Comparison of ENCODE assay signal across 12 mouse cellular contexts in the genomic region with DNA sequence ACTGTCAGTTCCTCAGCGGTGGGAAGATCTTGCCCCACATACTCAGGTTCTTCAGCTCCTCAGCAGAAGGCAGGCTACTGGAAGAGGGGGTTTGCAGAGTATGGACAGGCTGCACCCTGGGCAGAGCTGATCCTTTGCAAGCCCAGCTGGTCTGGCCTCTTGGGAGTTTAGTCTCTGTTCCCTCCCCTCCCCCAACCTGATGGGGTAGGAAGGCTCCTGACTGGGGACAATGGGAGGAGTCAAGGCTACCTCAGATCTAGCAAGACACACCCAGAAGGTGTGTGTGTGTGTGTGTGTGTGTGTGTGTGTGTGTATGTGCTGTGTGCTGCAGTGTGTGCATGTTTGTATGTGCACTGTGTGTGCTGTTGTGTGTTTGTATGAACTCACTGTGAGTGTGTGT. TPM values are rescaled to one million over a fixed set of nuclear protein-coding genes. Genes with fewer than 3 reads are reported as not detected.
DNase-seq lines count a peak whose midpoint lies in the region; ATAC-seq lines count a peak whose summit lies in the region.
"Had no signal": no experiment of that assay in that cellular context is flagged by ENCODE, and none has a peak within 500 bp of the region (broad histone marks: within the 10 kb centered on the region; RNA-seq: fewer than 3 reads in every experiment).

No protein-coding gene starts in this region.

- peak; percentile 58 for DNase-seq in forebrain, embryonic 11.5 days (ENCODE audit: low spot score)
- no peak for DNase-seq in forebrain, embryonic 14.5 days (ENCODE audit: low spot score)
- no peak for DNase-seq in layer of hippocampus, postnatal 14 days (ENCODE audit: low spot score in 2 of 2)
- DNase-seq in adrenal gland, postnatal 4 days (ENCODE audit: low spot score in 2 of 2): no peak
- DNase-seq in right cerebral cortex, adult 2 months (ENCODE audit: low spot score in 2 of 2): no peak
- DNase-seq: heart, adult 18-20 months had no signal

- no peak overlapping the region for H3K9ac ChIP-seq in forebrain, embryonic 11.5 days (ENCODE audit: low read length)
- H3K9ac ChIP-seq in forebrain, embryonic 14.5 days (ENCODE audit: low read length): no peak overlapping the region
- H3K9ac ChIP-seq in midbrain, embryonic 12.5 days (replicated peaks): no peak overlapping the region
- H3K9ac ChIP-seq in midbrain, embryonic 15.5 days: no peak overlapping the region
- H3K9ac ChIP-seq in limb, embryonic 15.5 days: no peak overlapping the region
- H3K9ac ChIP-seq: forebrain, embryonic 15.5 days had no signal

- H3K27ac ChIP-seq in forebrain, embryonic 11.5 days (ENCODE audit: low read depth, low read length): no peak overlapping the region
- H3K27ac ChIP-seq in forebrain, embryonic 14.5 days (ENCODE audit: low read depth, low read length): no peak overlapping the region
- H3K27ac ChIP-seq in midbrain, embryonic 12.5 days (replicated peaks): peak overlapping the region; percentile 7; the same call in 1 of the 2 replicates
- no peak overlapping the region for H3K27ac ChIP-seq in midbrain, embryonic 15.5 days
- H3K27ac ChIP-seq in limb, embryonic 15.5 days: peak overlapping the region; percentile 74
- H3K27ac ChIP-seq: forebrain, embryonic 15.5 days; hindbrain, postnatal 0 days had no signal

- ATAC-seq in forebrain, embryonic 11.5 days (replicated peaks; ENCODE audit: low FRiP score): no peak
- no peak for ATAC-seq in forebrain, embryonic 14.5 days
- no peak for ATAC-seq in midbrain, embryonic 12.5 days (ENCODE audit: low FRiP score, low read depth)
- ATAC-seq in midbrain, embryonic 15.5 days (replicated peaks): no peak
- ATAC-seq in limb, embryonic 15.5 days (ENCODE audit: insufficient number of reproducible peaks, low FRiP score, low TSS enrichment, low read depth): no peak
- ATAC-seq: forebrain, embryonic 15.5 days; hindbrain, postnatal 0 days had no signal

- peaks cover 20% of the 10 kb centered on the region for H3K4me1 ChIP-seq in forebrain, embryonic 11.5 days (replicated peaks; ENCODE audit: control insufficient read depth, insufficient read depth, low read length)
- peaks cover 3% of the 10 kb centered on the region; the same call in 1 of the 2 replicates for H3K4me1 ChIP-seq in forebrain, embryonic 14.5 days (ENCODE audit: control insufficient read depth, insufficient read depth, low read length)
- peaks cover 45% of the 10 kb centered on the region for H3K4me1 ChIP-seq in midbrain, embryonic 12.5 days
- peaks cover 22% of the 10 kb centered on the region for H3K4me1 ChIP-seq in midbrain, embryonic 15.5 days
- H3K4me1 ChIP-seq in limb, embryonic 15.5 days: peaks cover 61% of the 10 kb centered on the region

- H3K9me3 ChIP-seq in forebrain, embryonic 11.5 days (ENCODE audit: control insufficient read depth, low read length): no peaks in the 10 kb centered on the region
- no peaks in the 10 kb centered on the region for H3K9me3 ChIP-seq in forebrain, embryonic 14.5 days (replicated peaks; ENCODE audit: control insufficient read depth, low read length)
- H3K9me3 ChIP-seq in midbrain, embryonic 12.5 days: no peaks in the 10 kb centered on the region
- H3K9me3 ChIP-seq in midbrain, embryonic 15.5 days: no peaks in the 10 kb centered on the region
- no peaks in the 10 kb centered on the region for H3K9me3 ChIP-seq in limb, embryonic 15.5 days
- H3K9me3 ChIP-seq: forebrain, embryonic 15.5 days had no signal

- no peaks in the 10 kb centered on the region for H3K36me3 ChIP-seq in forebrain, embryonic 11.5 days (ENCODE audit: control insufficient read depth, insufficient read depth, low read length)
- no peaks in the 10 kb centered on the region for H3K36me3 ChIP-seq in forebrain, embryonic 14.5 days (ENCODE audit: control insufficient read depth, insufficient read depth, low read length)
- no peaks in the 10 kb centered on the region for H3K36me3 ChIP-seq in midbrain, embryonic 12.5 days
- no peaks in the 10 kb centered on the region for H3K36me3 ChIP-seq in midbrain, embryonic 15.5 days (replicated peaks)
- no peaks in the 10 kb centered on the region for H3K36me3 ChIP-seq in limb, embryonic 15.5 days
- H3K36me3 ChIP-seq: forebrain, embryonic 15.5 days had no signal

- no peaks in the 10 kb centered on the region for H3K27me3 ChIP-seq in forebrain, embryonic 11.5 days (ENCODE audit: control insufficient read depth, insufficient read depth, low read length)
- no peaks in the 10 kb centered on the region for H3K27me3 ChIP-seq in forebrain, embryonic 14.5 days (replicated peaks; ENCODE audit: control insufficient read depth, insufficient read depth, low read length)
- peaks cover 8% of the 10 kb centered on the region for H3K27me3 ChIP-seq in midbrain, embryonic 12.5 days
- no peaks in the 10 kb centered on the region for H3K27me3 ChIP-seq in midbrain, embryonic 15.5 days (replicated peaks)
- H3K27me3 ChIP-seq in limb, embryonic 15.5 days: no peaks in the 10 kb centered on the region
- H3K27me3 ChIP-seq: forebrain, embryonic 15.5 days had no signal

- no peak overlapping the region for H3K4me2 ChIP-seq in forebrain, embryonic 11.5 days (ENCODE audit: low read depth, low read length, severe bottlenecking)
- H3K4me2 ChIP-seq in forebrain, embryonic 14.5 days (ENCODE audit: low read length): no peak overlapping the region
- H3K4me2 ChIP-seq in midbrain, embryonic 12.5 days (replicated peaks): no peak overlapping the region
- H3K4me2 ChIP-seq in midbrain, embryonic 15.5 days: no peak overlapping the region
- 0 out of 2 replicates have a peak overlapping the region, but pooled peaks have one; percentile 13 for H3K4me2 ChIP-seq in limb, embryonic 15.5 days
- H3K4me2 ChIP-seq: forebrain, embryonic 15.5 days had no signal

- 12% methylated on average over 1 of the region's 1 CpGs for WGBS in forebrain, embryonic 11.5 days
- 29% methylated on average over 1 of the region's 1 CpGs for WGBS in forebrain, embryonic 14.5 days
- 38% methylated on average over 1 of the region's 1 CpGs for WGBS in midbrain, embryonic 12.5 days
- 0% methylated on average over 1 of the region's 1 CpGs for WGBS in midbrain, embryonic 15.5 days
- WGBS in limb, embryonic 15.5 days: 20% methylated on average over 1 of the region's 1 CpGs

- no peak overlapping the region for H3K4me3 ChIP-seq in forebrain, embryonic 11.5 days (ENCODE audit: low read depth, low read length)
- no peak overlapping the region for H3K4me3 ChIP-seq in forebrain, embryonic 14.5 days (ENCODE audit: low read depth, low read length)
- no peak overlapping the region for H3K4me3 ChIP-seq in midbrain, embryonic 12.5 days
- no peak overlapping the region for H3K4me3 ChIP-seq in midbrain, embryonic 15.5 days
- H3K4me3 ChIP-seq in limb, embryonic 15.5 days: no peak overlapping the region
- H3K4me3 ChIP-seq: forebrain, embryonic 15.5 days had no signal

RNA-seq across cellular contexts. Expression of gene Fam131c, which starts 29.2 kb away (rescaled TPM):
- polyA plus RNA-seq in forebrain, embryonic 11.5 days (2014; fragmentation: Nextera tagmentation; extraction: Ambion mirVana): 0.35 and 1.2 TPM in 2 replicates
- 10.2 and 15.8 TPM in 2 replicates for polyA plus RNA-seq in forebrain, embryonic 14.5 days (2014; fragmentation: Nextera tagmentation; extraction: Ambion mirVana)
- 3.5 and 3.8 TPM in 2 replicates for polyA plus RNA-seq in midbrain, embryonic 12.5 days (2016; fragmentation: Nextera tagmentation; extraction: Ambion mirVana)
- 42.0 and 44.3 TPM in 2 replicates for polyA plus RNA-seq in midbrain, embryonic 15.5 days (2015; fragmentation: Nextera tagmentation; extraction: Ambion mirVana)
- polyA plus RNA-seq in limb, embryonic 15.5 days (2015; fragmentation: Nextera tagmentation; extraction: Ambion mirVana): 1.6 and 1.9 TPM in 2 replicates
- 1 to 10 TPM; 5.0 to 6.6 TPM for total RNA-seq in layer of hippocampus, postnatal 14 days (2021)
- total RNA-seq in adrenal gland, postnatal 4 days (2021): 1 to 10 TPM; 1.9 to 3.0 TPM

RNA-seq across cellular contexts. Expression of gene Epha2, which starts 37.8 kb away (rescaled TPM):
- polyA plus RNA-seq in forebrain, embryonic 11.5 days (2014; fragmentation: Nextera tagmentation; extraction: Ambion mirVana): 1.3 and 2.3 TPM in 2 replicates
- polyA plus RNA-seq in forebrain, embryonic 14.5 days (2014; fragmentation: Nextera tagmentation; extraction: Ambion mirVana): 0.58 and 0.64 TPM in 2 replicates
- polyA plus RNA-seq in midbrain, embryonic 12.5 days (2016; fragmentation: Nextera tagmentation; extraction: Ambion mirVana): 6.5 and 7.8 TPM in 2 replicates
- polyA plus RNA-seq in midbrain, embryonic 15.5 days (2015; fragmentation: Nextera tagmentation; extraction: Ambion mirVana): 1.6 and 1.7 TPM in 2 replicates
- polyA plus RNA-seq in limb, embryonic 15.5 days (2015; fragmentation: Nextera tagmentation; extraction: Ambion mirVana): 6.2 and 6.5 TPM in 2 replicates
- 1 to 10 TPM; 1.8 to 2.0 TPM for total RNA-seq in layer of hippocampus, postnatal 14 days (2021)
- total RNA-seq in adrenal gland, postnatal 4 days (2021): 10 to 100 TPM; 19.0 to 21.5 TPM

RNA-seq across cellular contexts. Expression of gene Clcnka, which starts 59.7 kb away (rescaled TPM):
- polyA plus RNA-seq in forebrain, embryonic 11.5 days (2014; fragmentation: Nextera tagmentation; extraction: Ambion mirVana): 0.17 TPM in 1 of 2 replicates, not detected in the other
- polyA plus RNA-seq in forebrain, embryonic 14.5 days (2014; fragmentation: Nextera tagmentation; extraction: Ambion mirVana): not detected in 2 replicates
- not detected in 2 replicates for polyA plus RNA-seq in midbrain, embryonic 12.5 days (2016; fragmentation: Nextera tagmentation; extraction: Ambion mirVana)
- polyA plus RNA-seq in midbrain, embryonic 15.5 days (2015; fragmentation: Nextera tagmentation; extraction: Ambion mirVana): 0.06 TPM in 1 of 2 replicates, not detected in the other
- 0.33 and 1.2 TPM in 2 replicates for polyA plus RNA-seq in limb, embryonic 15.5 days (2015; fragmentation: Nextera tagmentation; extraction: Ambion mirVana)
- under 1 TPM in 1 of 2 experiments, not detected in 1; 0.55 TPM for total RNA-seq in layer of hippocampus, postnatal 14 days (2021)
- 1 to 10 TPM in 1 of 2 experiments, not detected in 1; 2.3 TPM for total RNA-seq in adrenal gland, postnatal 4 days (2021)
- total RNA-seq: heart, adult 18-20 months; left cerebral cortex, postnatal 25 days had no signal
- polyA plus RNA-seq: forebrain, embryonic 15.5 days had no signal

Comparison
In these comparisons a context has a peak if more than half of its experiments do, and no peak if none do; other contexts are left out.
1. H3K27ac ChIP-seq: peak in midbrain, embryonic 12.5 days (single experiment) and limb, embryonic 15.5 days (single experiment); none in forebrain, embryonic 11.5 days (single experiment), forebrain, embryonic 14.5 days (single experiment) and midbrain, embryonic 15.5 days (single experiment).